Mouse (Mus musculus) heart, embryonic 13.5 days (tissue): ENCODE data around the gene Slc17a3. TPM values are rescaled to one million over a fixed set of nuclear protein-coding genes. Genes with fewer than 3 reads are reported as not detected.

ENCODE experiments used
- polyA plus RNA-seq: library from polyadenylated mRNA; unstranded; fragments of >200 nt; fragmentation: Nextera tagmentation; extraction: Ambion mirVana; gene quantifications from 2 replicates; pipeline ENCODE4 v1.2.1, GENCODE M21; 2015

Gene Slc17a3
- polyA plus RNA-seq, 1 experiment from 2014 or later: not detected

Other genes with a start within 250 kb of the Slc17a3 start
- 1.3 and 1.5 TPM in 2 replicates for gene Hist1h2be, start 218.3 kb upstream of the Slc17a3 start, polyA plus RNA-seq
- 11.0 and 12.2 TPM in 2 replicates for gene Hist1h1e, start 216.9 kb upstream of the Slc17a3 start, polyA plus RNA-seq
- gene Hist1h2ac, start 155.5 kb upstream of the Slc17a3 start, polyA plus RNA-seq: 0.59 and 0.68 TPM in 2 replicates
- gene Hist1h2bc, start 155.2 kb upstream of the Slc17a3 start, polyA plus RNA-seq: 50.1 and 54.5 TPM in 2 replicates
- not detected in 2 replicates for gene Hist1h1t, start 143.6 kb upstream of the Slc17a3 start, polyA plus RNA-seq
- 2.4 and 3.7 TPM in 2 replicates for gene Hist1h4c, start 141.0 kb upstream of the Slc17a3 start, polyA plus RNA-seq
- 10.3 and 10.7 TPM in 2 replicates for gene Hfe, start 128.6 kb upstream of the Slc17a3 start, polyA plus RNA-seq
- 31.2 and 33.8 TPM in 2 replicates for gene Hist1h1c, start 100.6 kb upstream of the Slc17a3 start, polyA plus RNA-seq
- 2.7 and 3.8 TPM in 2 replicates for gene Hist1h3c, start 93.8 kb upstream of the Slc17a3 start, polyA plus RNA-seq
- 1.6 and 2.2 TPM in 2 replicates for gene Hist1h2bb, start 92.7 kb upstream of the Slc17a3 start, polyA plus RNA-seq
- 20.1 and 20.3 TPM in 2 replicates for gene Hist1h2ab, start 88.3 kb upstream of the Slc17a3 start, polyA plus RNA-seq
- gene Hist1h3b, start 87.2 kb upstream of the Slc17a3 start, polyA plus RNA-seq: 5.5 and 6.3 TPM in 2 replicates
- 2.3 and 2.8 TPM in 2 replicates for gene Hist1h4b, start 82.4 kb upstream of the Slc17a3 start, polyA plus RNA-seq
- not detected in 2 replicates for gene Hist1h4a, start 78.2 kb upstream of the Slc17a3 start, polyA plus RNA-seq
- gene Hist1h3a, start 77.0 kb upstream of the Slc17a3 start, polyA plus RNA-seq: 1.9 and 3.5 TPM in 2 replicates
- 1.5 and 1.6 TPM in 2 replicates for gene Hist1h1a, start 75.8 kb upstream of the Slc17a3 start, polyA plus RNA-seq
- 0.09 and 0.20 TPM in 2 replicates for gene Trim38, start 69.5 kb upstream of the Slc17a3 start, polyA plus RNA-seq
- 0.05 TPM in 1 of 2 replicates, not detected in the other for gene Slc17a2, start 32.4 kb upstream of the Slc17a3 start, polyA plus RNA-seq
- gene Slc17a1, start 28.3 kb downstream of the Slc17a3 start, polyA plus RNA-seq: not detected in 2 replicates
- gene Slc17a4, start 75.6 kb downstream of the Slc17a3 start, polyA plus RNA-seq: not detected in 2 replicates
- gene Hist1h2ba, start 94.7 kb downstream of the Slc17a3 start, polyA plus RNA-seq: not detected in 2 replicates
- not detected in 2 replicates for gene Hist1h2aa, start 95.0 kb downstream of the Slc17a3 start, polyA plus RNA-seq
- not detected in 2 replicates for gene Scgn, start 151.8 kb downstream of the Slc17a3 start, polyA plus RNA-seq